Mouse (Mus musculus): Measurements from ENCODE around the gene Ptpn6. TPM values are rescaled to one million over a fixed set of nuclear protein-coding genes. Genes with fewer than 3 reads are reported as not detected.

Gene Ptpn6
- 24.0 and 27.8 TPM in 2 replicates for polyA plus RNA-seq (2015; fragmentation: Nextera tagmentation; extraction: Ambion mirVana)

DNA sequence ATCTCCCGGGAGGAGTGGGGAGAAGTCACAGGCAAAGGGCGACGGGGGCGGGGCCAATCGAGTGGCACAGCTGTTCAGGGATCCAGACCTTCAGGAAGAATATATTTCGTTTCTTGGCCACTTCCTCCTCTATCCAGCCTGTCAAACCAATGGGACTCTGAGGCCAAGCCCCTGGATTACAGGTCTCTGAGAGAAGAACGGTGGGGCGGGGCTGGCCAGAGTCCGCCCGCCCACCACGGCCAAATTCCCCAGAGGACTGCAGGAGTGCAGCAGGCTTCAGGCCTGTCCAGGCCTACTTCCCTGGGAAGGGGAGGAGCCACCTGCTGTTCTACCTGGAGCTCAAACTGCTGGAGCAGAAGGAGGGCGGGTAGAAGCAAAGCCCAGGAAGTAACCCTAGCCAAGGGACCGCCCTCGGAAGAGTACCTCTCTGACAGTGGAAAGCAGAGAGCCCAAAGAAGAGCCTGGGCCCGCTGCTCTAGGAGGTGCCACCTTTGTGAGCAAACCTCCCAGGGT lies at the start of gene Ptpn6:
Gene Ptpn6 (minus strand): TSS at position 204 of the 513 bp plus-strand sequence.
- H3K4me3 ChIP-seq (ENCODE audit: low read depth, low read length): no peak within 1 kb of the TSS
- TF ChIP-seq EP300 (IDR thresholded peaks at IDR 0.05): no peak
- no peak for TF ChIP-seq CTCF (IDR thresholded peaks at IDR 0.05)
- peak; percentile 95 for DNase-seq (ENCODE audit: low spot score)
- peak; percentile 77 for ATAC-seq
- H3K36me3 ChIP-seq (ENCODE audit: insufficient read depth, low read length): peaks cover 9% of the 10 kb centered on the region; the same call in 1 of the 2 replicates
- 0 out of 2 replicates have a peak within 1 kb of the TSS, but pooled peaks have one; percentile 9 for H3K9ac ChIP-seq (replicated peaks; ENCODE audit: low read depth)
- 32% methylated on average over 15 of the region's 15 CpGs for WGBS
- peak within 1 kb of the TSS; percentile 34; the same call in 1 of the 2 replicates for H3K4me2 ChIP-seq (replicated peaks; ENCODE audit: low read depth, low read length)
- H3K9me3 ChIP-seq (ENCODE audit: low read length): no peaks in the 10 kb centered on the region
- H3K27ac ChIP-seq (ENCODE audit: low read length): peak within 1 kb of the TSS; percentile 72
- H3K4me1 ChIP-seq (ENCODE audit: insufficient read depth, low read depth, low read length): no peaks in the 10 kb centered on the region; the same call in 1 of the 2 replicates
- no peaks in the 10 kb centered on the region for H3K27me3 ChIP-seq (replicated peaks; ENCODE audit: insufficient read depth, low read length)

DNA sequence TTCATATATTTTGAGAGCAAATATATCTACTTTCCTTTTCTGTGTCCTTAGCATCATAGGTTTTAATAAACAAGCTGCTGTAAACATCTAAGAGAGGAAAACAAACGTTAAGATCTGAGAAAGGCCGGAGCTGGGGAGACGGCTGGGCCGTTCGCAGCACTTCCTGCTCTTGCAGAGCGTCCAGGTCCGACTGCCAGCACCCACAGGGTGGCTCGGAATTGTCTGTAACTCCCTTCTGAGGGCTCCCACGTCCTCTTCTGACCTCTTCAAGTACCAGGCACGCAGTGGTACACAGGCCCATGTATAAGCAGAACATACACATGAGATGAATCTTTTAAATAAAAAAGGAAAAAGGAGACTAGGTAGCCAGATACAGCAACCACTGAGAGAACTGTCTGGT lies 49.2 kb upstream of the Ptpn6 start:
- H3K27ac ChIP-seq (ENCODE audit: low read length): no peak overlapping the region
- H3K4me1 ChIP-seq (ENCODE audit: insufficient read depth, low read depth, low read length): no peaks in the 10 kb centered on the region
- no peaks in the 10 kb centered on the region for H3K9me3 ChIP-seq (ENCODE audit: low read length)
- no peak for TF ChIP-seq CTCF (IDR thresholded peaks at IDR 0.05)
- TF ChIP-seq EP300 (IDR thresholded peaks at IDR 0.05): no peak
- DNase-seq (ENCODE audit: low spot score) (no peak), ATAC-seq (no peak)
- H3K36me3 ChIP-seq (ENCODE audit: insufficient read depth, low read length): no peaks in the 10 kb centered on the region
- H3K4me3 ChIP-seq (ENCODE audit: low read depth, low read length): no peak overlapping the region
- H3K27me3 ChIP-seq (replicated peaks; ENCODE audit: insufficient read depth, low read length): no peaks in the 10 kb centered on the region
- H3K4me2 ChIP-seq (replicated peaks; ENCODE audit: low read depth, low read length): no peak overlapping the region
- WGBS: 52% methylated on average over 10 of the region's 10 CpGs
- no peak overlapping the region for H3K9ac ChIP-seq (replicated peaks; ENCODE audit: low read depth)

- DNase-seq (ENCODE audit: low spot score) (no peak), ATAC-seq (no peak)
- 48% methylated on average over 8 of the region's 8 CpGs for whole genome bisulfite sequencing
- Histone ChIP-seq H3K4me2 (replicated peaks; ENCODE audit: low read depth, low read length) (no peak overlapping the region), H3K4me1 (ENCODE audit: insufficient read depth, low read depth, low read length) (0 out of 2 replicates have a peak, but pooled peaks cover 4% of the 10 kb centered on the region), H3K9me3 (ENCODE audit: low read length) (no peaks in the 10 kb centered on the region), H3K36me3 (ENCODE audit: insufficient read depth, low read length) (no peaks in the 10 kb centered on the region), H3K4me3 (ENCODE audit: low read depth, low read length) (no peak overlapping the region), H3K27ac (ENCODE audit: low read length) (no peak overlapping the region), H3K27me3 (replicated peaks; ENCODE audit: insufficient read depth, low read length) (no peaks in the 10 kb centered on the region), H3K9ac (replicated peaks; ENCODE audit: low read depth) (no peak overlapping the region)
- TF ChIP-seq EP300 (IDR thresholded peaks at IDR 0.05) (no peak), CTCF (IDR thresholded peaks at IDR 0.05) (no peak)
These were observed 48.4 kb upstream of the Ptpn6 start for GRCm38 (mm10) chr6:124786756-124787420.

DNA sequence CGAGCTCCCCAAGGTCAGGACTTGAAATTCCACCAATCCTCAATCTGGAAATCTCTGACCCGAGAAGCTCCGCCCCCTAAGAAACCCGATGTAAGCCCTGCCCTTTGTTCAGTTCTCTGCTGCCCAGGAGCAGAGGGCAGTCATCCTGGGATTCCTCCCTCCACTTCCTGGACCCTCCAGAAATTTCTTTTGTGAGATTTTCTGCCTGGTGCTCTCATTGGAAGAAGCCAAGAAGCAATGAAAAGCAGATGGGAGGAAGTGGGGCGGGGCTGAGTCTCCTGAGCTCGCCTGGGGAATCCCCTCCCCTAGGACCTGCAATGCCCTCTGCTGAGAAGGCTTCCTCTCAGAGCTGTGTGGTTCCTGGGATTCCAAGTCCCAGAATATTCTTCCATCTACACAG lies 43.9 kb upstream of the Ptpn6 start:
- peak overlapping the region; percentile 37; the same call in 1 of the 2 replicates for H3K4me2 ChIP-seq (replicated peaks; ENCODE audit: low read depth, low read length)
- 0 out of 2 replicates have a peak, but pooled peaks cover 4% of the 10 kb centered on the region for H3K4me1 ChIP-seq (ENCODE audit: insufficient read depth, low read depth, low read length)
- peak overlapping the region; percentile 4; the same call in 1 of the 2 replicates for H3K4me3 ChIP-seq (ENCODE audit: low read depth, low read length)
- no peaks in the 10 kb centered on the region for H3K9me3 ChIP-seq (ENCODE audit: low read length)
- no peaks in the 10 kb centered on the region for H3K36me3 ChIP-seq (ENCODE audit: insufficient read depth, low read length)
- H3K9ac ChIP-seq (replicated peaks; ENCODE audit: low read depth): no peak overlapping the region
- H3K27ac ChIP-seq (ENCODE audit: low read length): no peak overlapping the region
- H3K27me3 ChIP-seq (replicated peaks; ENCODE audit: insufficient read depth, low read length): no peaks in the 10 kb centered on the region
- ATAC-seq (peak; percentile 43; the same call in 1 of the 2 replicates), DNase-seq (ENCODE audit: low spot score) (peak; percentile 39)
- 18% methylated on average over 6 of the region's 6 CpGs for WGBS
- TF ChIP-seq EP300 (IDR thresholded peaks at IDR 0.05) (no peak), CTCF (IDR thresholded peaks at IDR 0.05) (no peak)

DNA sequence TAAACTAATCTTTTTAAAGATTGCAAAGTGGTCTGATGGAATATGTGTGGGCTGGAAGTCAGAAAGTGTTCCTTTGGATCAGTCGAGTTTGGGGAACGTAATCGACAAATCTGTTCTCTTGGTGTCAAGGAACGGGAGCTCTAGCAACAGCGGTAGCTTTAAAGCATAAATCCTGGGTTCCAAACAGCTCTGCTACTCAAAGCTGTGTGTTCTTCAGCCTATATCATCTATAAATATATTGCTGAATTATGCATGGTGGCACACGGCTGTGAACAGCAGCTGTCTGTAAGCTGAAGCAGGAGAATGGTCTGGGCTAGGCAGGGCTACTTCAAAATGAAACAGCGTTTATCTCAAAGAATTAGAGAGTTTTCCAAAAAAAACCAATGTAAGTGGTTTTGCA lies 42.4 kb upstream of the Ptpn6 start:
- Histone ChIP-seq H3K27ac (ENCODE audit: low read length) (no peak overlapping the region), H3K36me3 (ENCODE audit: insufficient read depth, low read length) (no peaks in the 10 kb centered on the region), H3K4me1 (ENCODE audit: insufficient read depth, low read depth, low read length) (0 out of 2 replicates have a peak, but pooled peaks cover 4% of the 10 kb centered on the region), H3K4me3 (ENCODE audit: low read depth, low read length) (no peak overlapping the region), H3K4me2 (replicated peaks; ENCODE audit: low read depth, low read length) (no peak overlapping the region), H3K9me3 (ENCODE audit: low read length) (no peaks in the 10 kb centered on the region), H3K9ac (replicated peaks; ENCODE audit: low read depth) (no peak overlapping the region), H3K27me3 (replicated peaks; ENCODE audit: insufficient read depth, low read length) (no peaks in the 10 kb centered on the region)
- no peak for TF ChIP-seq CTCF (IDR thresholded peaks at IDR 0.05)
- TF ChIP-seq EP300 (IDR thresholded peaks at IDR 0.05): no peak
- ATAC-seq (no peak), DNase-seq (ENCODE audit: low spot score) (no peak)
- 88% methylated on average over 7 of the region's 7 CpGs for WGBS

GRCm38 (mm10) chr6:124779984-124780416 lies 41.5 kb upstream of the Ptpn6 start:
- H3K4me3 ChIP-seq (ENCODE audit: low read depth, low read length): peak overlapping the region; percentile 19
- ATAC-seq: peak; percentile 48; the same call in 1 of the 2 replicates
- WGBS: 4% methylated on average over 10 of the region's 10 CpGs
- DNase-seq (ENCODE audit: low spot score): peak; percentile 76
- no peak overlapping the region for H3K9ac ChIP-seq (replicated peaks; ENCODE audit: low read depth)
- no peaks in the 10 kb centered on the region for H3K27me3 ChIP-seq (replicated peaks; ENCODE audit: insufficient read depth, low read length)
- H3K4me1 ChIP-seq (ENCODE audit: insufficient read depth, low read depth, low read length): 0 out of 2 replicates have a peak, but pooled peaks cover 4% of the 10 kb centered on the region
- no peaks in the 10 kb centered on the region for H3K36me3 ChIP-seq (ENCODE audit: insufficient read depth, low read length)
- TF ChIP-seq CTCF (IDR thresholded peaks at IDR 0.05) (no peak), EP300 (IDR thresholded peaks at IDR 0.05) (no peak)
- H3K4me2 ChIP-seq (replicated peaks; ENCODE audit: low read depth, low read length): peak overlapping the region; percentile 58
- no peaks in the 10 kb centered on the region for H3K9me3 ChIP-seq (ENCODE audit: low read length)
- no peak overlapping the region for H3K27ac ChIP-seq (ENCODE audit: low read length)

Measured in lung, postnatal 0 days (tissue).